Mouse (Mus musculus) heart, postnatal 0 days (tissue): ENCODE results near the gene Ino80. TPM values are rescaled to one million over a fixed set of nuclear protein-coding genes. Genes with fewer than 3 reads are reported as not detected.

ENCODE experiments used
- ATAC-seq: fragments of 200-750 bp; cut with Nextera tagmentation; 2 replicates; pipeline ENCODE4 v1.8.0; 2017; ENCODE audit warnings: low read depth, moderate number of reproducible peaks, moderate library complexity; ENCODE audit not compliant: insufficient read depth
- DNase-seq: peaks from one replicate; pipeline ENCODE4 v3.0.0-alpha.2; 2016; ENCODE audit warnings: low spot score
- H3K27ac ChIP-seq: fragments of 300-500 bp; sonication (generic); 2 replicates; pipeline ENCODE4 v1.5.1; 2014; ENCODE audit warnings: low read depth, mild to moderate bottlenecking
- H3K27me3 ChIP-seq: fragments of 300-500 bp; sonication (generic); 2 replicates; pipeline ENCODE4 v1.6.1; 2014; ENCODE audit warnings: low read length, mixed read lengths; ENCODE audit not compliant: control insufficient read depth, insufficient read depth
- H3K36me3 ChIP-seq: fragments of 300-500 bp; sonication (generic); replicated peaks from 2 replicates; pipeline ENCODE4 v1.6.1; 2014; ENCODE audit warnings: low read length, mixed read lengths; ENCODE audit not compliant: control insufficient read depth, insufficient read depth
- H3K4me1 ChIP-seq: fragments of 300-500 bp; sonication (generic); 2 replicates; pipeline ENCODE4 v1.6.1; 2014; ENCODE audit warnings: antibody characterized with exemption; ENCODE audit not compliant: control insufficient read depth, insufficient read depth
- H3K4me2 ChIP-seq: fragments of 300-500 bp; sonication (generic); 2 replicates; pipeline ENCODE4 v1.6.1; 2014; ENCODE audit warnings: low read depth, mild to moderate bottlenecking, low read length, moderate library complexity
- H3K4me3 ChIP-seq: fragments of 300-500 bp; sonication (generic); 2 replicates; pipeline ENCODE4 v1.5.1; 2014; ENCODE audit warnings: low read depth, low read length
- H3K9ac ChIP-seq: fragments of 300-500 bp; sonication (generic); replicated peaks from 2 replicates; pipeline ENCODE4 v1.6.1; 2014; ENCODE audit warnings: low read depth, low read length, mixed read lengths
- H3K9me3 ChIP-seq: fragments of 300-500 bp; sonication (generic); replicated peaks from 2 replicates; pipeline ENCODE4 v1.6.1; 2016; ENCODE audit warnings: low read length; ENCODE audit not compliant: control insufficient read depth
- CTCF ChIP-seq: IDR thresholded peaks from 2 replicates; pipeline ENCODE4 v1.5.1; 2016; ENCODE audit warnings: antibody characterized with exemption, control low read depth, low read depth
- EP300 ChIP-seq: IDR thresholded peaks from 2 replicates; pipeline ENCODE4 v1.6.1; 2016; ENCODE audit warnings: antibody characterized with exemption, low read depth
- WGBS: fragments of 180-500 bp; shearing (Covaris S2); extraction: QIAGEN DNeasy Blood & Tissue Kit; methylation state at CpG from one replicate; pipeline ENCODE4 v1.1.7; 2014; 5-methylcytosine and 5-hydroxymethylcytosine counted together
- polyA plus RNA-seq: library from polyadenylated mRNA; unstranded; fragments of >200 nt; fragmentation: Nextera tagmentation; extraction: Ambion mirVana; gene quantifications from 2 replicates; pipeline ENCODE4 v1.2.1, GENCODE M21; 2015
- total RNA-seq: library from RNA; depleted of rRNA; stranded (reverse); fragments of >200 nt; gene quantifications from 2 replicates; pipeline ENCODE4 v1.2.3, GENCODE M21; 2014; ENCODE audit warnings: low replicate concordance

The Ino80 gene
- total and polyA plus RNA-seq, 2 experiments from 2014 or later: 1.7 to 7.2 TPM

GRCm38 (mm10) chr2:119336470-119336869, 141.0 kb downstream of the Ino80 start:
- Histone ChIP-seq H3K9me3 (no peaks in the 10 kb centered on the region), H3K27ac (peak overlapping the region; percentile 88), H3K4me1 (peaks cover 7% of the 10 kb centered on the region; the same call in 1 of the 2 replicates), H3K36me3 (peaks cover 5% of the 10 kb centered on the region; the same call in 1 of the 2 replicates), H3K9ac (no peak overlapping the region), H3K4me3 (no peak overlapping the region), H3K27me3 (no peaks in the 10 kb centered on the region), H3K4me2 (no peak overlapping the region)
- DNase-seq (no peak), ATAC-seq (peak; percentile 22; the same call in 1 of the 2 replicates)
- no peak for TF ChIP-seq CTCF
- TF ChIP-seq EP300: peak; percentile 67
- WGBS: 57% methylated on average over 10 of the region's 10 CpGs

GRCm38 (mm10) chr2:119336002-119336401, 141.5 kb downstream of the Ino80 start:
- no peak for DNase-seq
- Histone ChIP-seq H3K36me3 (peaks cover 7% of the 10 kb centered on the region), H3K4me2 (no peak overlapping the region), H3K27ac (peak overlapping the region; percentile 88), H3K4me3 (no peak overlapping the region), H3K9ac (no peak overlapping the region), H3K9me3 (no peaks in the 10 kb centered on the region), H3K27me3 (peaks cover 4% of the 10 kb centered on the region), H3K4me1 (peaks cover 7% of the 10 kb centered on the region; the same call in 1 of the 2 replicates)
- WGBS: 48% methylated on average over 2 of the region's 2 CpGs
- no peak for TF ChIP-seq CTCF
- TF ChIP-seq EP300: no peak
- no peak for ATAC-seq

GRCm38 (mm10) chr2:119335535-119335934, 142.0 kb downstream of the Ino80 start:
- no peak overlapping the region for H3K4me2 ChIP-seq
- peaks cover 9% of the 10 kb centered on the region for H3K36me3 ChIP-seq
- no peaks in the 10 kb centered on the region for H3K9me3 ChIP-seq
- DNase-seq (no peak), ATAC-seq (no peak)
- WGBS: 60% methylated on average over 1 of the region's 1 CpGs
- peak overlapping the region; percentile 88 for H3K27ac ChIP-seq
- H3K9ac ChIP-seq: no peak overlapping the region
- no peak for TF ChIP-seq EP300
- TF ChIP-seq CTCF: no peak
- peaks cover 7% of the 10 kb centered on the region; the same call in 1 of the 2 replicates for H3K4me1 ChIP-seq
- H3K27me3 ChIP-seq: peaks cover 8% of the 10 kb centered on the region
- H3K4me3 ChIP-seq: no peak overlapping the region

GRCm38 (mm10) chr2:119334964-119335525, 142.4 kb downstream of the Ino80 start:
- no peak for TF ChIP-seq CTCF
- no peak for TF ChIP-seq EP300
- Histone ChIP-seq H3K27me3 (peaks cover 12% of the 10 kb centered on the region), H3K9ac (no peak overlapping the region), H3K9me3 (no peaks in the 10 kb centered on the region), H3K4me2 (peak overlapping the region; percentile 16; the same call in 1 of the 2 replicates), H3K27ac (peak overlapping the region; percentile 34; the same call in 1 of the 2 replicates), H3K36me3 (peaks cover 9% of the 10 kb centered on the region), H3K4me1 (peaks cover 7% of the 10 kb centered on the region; the same call in 1 of the 2 replicates), H3K4me3 (no peak overlapping the region)
- WGBS: 70% methylated on average over 7 of the region's 7 CpGs
- DNase-seq (no peak), ATAC-seq (no peak)

GRCm38 (mm10) chr2:119334135-119334534, 143.4 kb downstream of the Ino80 start:
- Histone ChIP-seq H3K4me3 (no peak overlapping the region), H3K36me3 (peaks cover 9% of the 10 kb centered on the region), H3K9ac (no peak overlapping the region), H3K4me1 (peaks cover 7% of the 10 kb centered on the region; the same call in 1 of the 2 replicates), H3K27me3 (peaks cover 16% of the 10 kb centered on the region), H3K27ac (no peak overlapping the region), H3K9me3 (no peaks in the 10 kb centered on the region), H3K4me2 (peak overlapping the region; percentile 40; the same call in 1 of the 2 replicates)
- TF ChIP-seq EP300 (no peak), CTCF (no peak)
- DNase-seq (no peak), ATAC-seq (no peak)
- WGBS: 29% methylated on average over 1 of the region's 1 CpGs
